Mouse (Mus musculus): ENCODE results near the gene Nsun2.

- TF ChIP-seq CTCF (IDR thresholded peaks at IDR 0.05; ENCODE audit: borderline replicate concordance, control insufficient read depth, extremely low read depth, insufficient read depth, low read length, poor library complexity) (peak; percentile 14; the same call in 1 of the 2 replicates), POLR2A (IDR thresholded peaks at IDR 0.05; ENCODE audit: control insufficient read depth, extremely low read depth, insufficient read depth, low read length, poor library complexity) (0 out of 2 replicates have a peak, but pooled peaks have one; percentile 29)
These were observed 78.0 kb downstream of the Nsun2 start, which contains the start of gene Srd5a1 for GRCm38 (mm10) chr13:69611398-69612174.
